Mouse (Mus musculus): ENCODE data around the gene Slc9b2. TPM values are rescaled to one million over a fixed set of nuclear protein-coding genes. Genes with fewer than 3 reads are reported as not detected.

The Slc9b2 gene
- polyA plus RNA-seq, 1 experiment = 0.29 TPM

GRCm38 (mm10) chr3:135347739-135348264 is 40.3 kb downstream of the Slc9b2 start, which contains the start of gene Slc9b1:
Gene Slc9b1, plus strand, starts transcription at chr3:135348029.
- H3K27me3 ChIP-seq (ENCODE audit: control insufficient read depth, insufficient read depth, insufficient read length) = no peaks in the 10 kb centered on the region
- H3K4me3 ChIP-seq = no peak within 1 kb of the TSS

DNA sequence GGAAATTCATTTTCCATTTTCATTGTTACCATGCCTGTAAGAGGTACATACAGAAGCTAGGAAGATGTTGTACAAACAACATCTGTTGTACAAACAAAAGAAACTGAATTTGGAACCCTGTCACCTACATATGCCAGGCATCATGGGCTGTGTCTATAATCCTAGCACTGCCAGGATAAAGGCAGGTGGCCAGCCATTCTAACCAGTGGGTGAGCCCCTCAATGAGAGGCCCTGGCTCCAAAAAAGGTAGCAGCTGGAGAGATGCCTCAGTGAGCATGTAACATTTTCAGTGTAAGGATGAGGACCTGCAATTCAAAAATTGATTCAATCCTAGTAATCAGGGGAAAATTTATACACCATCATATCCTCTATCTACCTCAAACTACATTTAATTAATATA is 41.5 kb downstream of the Slc9b2 start:
- Histone ChIP-seq H3K4me3 (no peak overlapping the region), H3K27me3 (ENCODE audit: control insufficient read depth, insufficient read depth, insufficient read length) (no peaks in the 10 kb centered on the region), H3K36me3 (ENCODE audit: control insufficient read depth, insufficient read depth) (no peaks in the 10 kb centered on the region), H3ac (ENCODE audit: control insufficient read depth, insufficient read length) (no peak overlapping the region), H3K79me2 (ENCODE audit: control insufficient read depth, insufficient read depth) (no peaks in the 10 kb centered on the region), H3K4me2 (ENCODE audit: low read depth) (no peak overlapping the region)
- TF ChIP-seq MAX (IDR thresholded peaks at IDR 0.05; ENCODE audit: low read depth) = no peak
- TF ChIP-seq TCF3 (IDR thresholded peaks at IDR 0.05; ENCODE audit: insufficient read length, low read depth) = no peak
- TF ChIP-seq E2F4 (IDR thresholded peaks at IDR 0.05; ENCODE audit: insufficient read depth) = no peak
- no peak for TF ChIP-seq TCF12 (IDR thresholded peaks at IDR 0.05; ENCODE audit: insufficient read depth, poor library complexity, severe bottlenecking)
- no peak for TF ChIP-seq MYOD1 (IDR thresholded peaks at IDR 0.05; ENCODE audit: control insufficient read depth in 1 of 3, insufficient read length in 2 of 3, low read depth in 2 of 3)
- no peak for TF ChIP-seq REST (IDR thresholded peaks at IDR 0.05; ENCODE audit: insufficient read depth, insufficient read length)
- TF ChIP-seq USF1 (IDR thresholded peaks at IDR 0.05; ENCODE audit: low read depth) = no peak

More at GRCm38 (mm10) chr3:135347739-135348264, 40.3 kb downstream of the Slc9b2 start, which contains the start of gene Slc9b1:
- no peaks in the 10 kb centered on the region for H3K36me3 ChIP-seq (ENCODE audit: control insufficient read depth, insufficient read depth)
- TF ChIP-seq E2F4 (IDR thresholded peaks at IDR 0.05; ENCODE audit: insufficient read depth) (no peak), USF1 (IDR thresholded peaks at IDR 0.05; ENCODE audit: low read depth) (no peak), SRF (IDR thresholded peaks at IDR 0.05; ENCODE audit: control insufficient read depth, insufficient read length, low read depth) (no peak), MAX (IDR thresholded peaks at IDR 0.05; ENCODE audit: low read depth) (no peak), TCF3 (IDR thresholded peaks at IDR 0.05; ENCODE audit: insufficient read length, low read depth) (no peak), POLR2A (IDR thresholded peaks at IDR 0.05; ENCODE audit: insufficient read length, low read depth) (no peak), CEBPB (IDR thresholded peaks at IDR 0.05; ENCODE audit: insufficient read depth, poor library complexity, severe bottlenecking) (no peak)
- H3K79me2 ChIP-seq (ENCODE audit: control insufficient read depth, insufficient read depth) = no peaks in the 10 kb centered on the region
- H3K4me2 ChIP-seq (ENCODE audit: low read depth) = no peak within 1 kb of the TSS
- H3ac ChIP-seq (ENCODE audit: control insufficient read depth, insufficient read length) = no peak within 1 kb of the TSS

- H3K79me2 ChIP-seq (ENCODE audit: control insufficient read depth, insufficient read depth) = no peaks in the 10 kb centered on the region
- no peak overlapping the region for H3K4me3 ChIP-seq
- H3K4me2 ChIP-seq (ENCODE audit: low read depth) = no peak overlapping the region
- no peak for TF ChIP-seq POLR2AphosphoS2 (IDR thresholded peaks at IDR 0.05; ENCODE audit: insufficient read length, low read depth)
- TF ChIP-seq TCF12 (IDR thresholded peaks at IDR 0.05; ENCODE audit: insufficient read depth, poor library complexity, severe bottlenecking) = no peak
- no peak for TF ChIP-seq E2F4 (IDR thresholded peaks at IDR 0.05; ENCODE audit: insufficient read depth)
- TF ChIP-seq MAX (IDR thresholded peaks at IDR 0.05; ENCODE audit: low read depth) = no peak
- no peak for TF ChIP-seq POLR2A (IDR thresholded peaks at IDR 0.05; ENCODE audit: insufficient read length, low read depth)
- TF ChIP-seq TCF3 (IDR thresholded peaks at IDR 0.05; ENCODE audit: insufficient read length, low read depth) = no peak
- no peak for TF ChIP-seq USF1 (IDR thresholded peaks at IDR 0.05; ENCODE audit: low read depth)
- TF ChIP-seq MYOD1 (IDR thresholded peaks at IDR 0.05; ENCODE audit: control insufficient read depth in 1 of 3, insufficient read length in 2 of 3, low read depth in 2 of 3) = no peak
- TF ChIP-seq SRF (IDR thresholded peaks at IDR 0.05; ENCODE audit: control insufficient read depth, insufficient read length, low read depth) = no peak
- TF ChIP-seq REST (IDR thresholded peaks at IDR 0.05; ENCODE audit: insufficient read depth, insufficient read length) = no peak
- no peak for TF ChIP-seq CEBPB (IDR thresholded peaks at IDR 0.05; ENCODE audit: insufficient read depth, poor library complexity, severe bottlenecking)
- no peak for TF ChIP-seq MYOG (IDR thresholded peaks at IDR 0.05; ENCODE audit: control insufficient read depth in 1 of 3, insufficient read depth in 1 of 3, insufficient read length in 2 of 3, low read depth in 2 of 3)
- no peaks in the 10 kb centered on the region for H3K27me3 ChIP-seq (ENCODE audit: control insufficient read depth, insufficient read depth, insufficient read length)
- H3ac ChIP-seq (ENCODE audit: control insufficient read depth, insufficient read length) = no peak overlapping the region
- H3K36me3 ChIP-seq (ENCODE audit: control insufficient read depth, insufficient read depth) = no peaks in the 10 kb centered on the region
These were observed 44.4 kb downstream of the Slc9b2 start for GRCm38 (mm10) chr3:135351857-135352256.

DNA sequence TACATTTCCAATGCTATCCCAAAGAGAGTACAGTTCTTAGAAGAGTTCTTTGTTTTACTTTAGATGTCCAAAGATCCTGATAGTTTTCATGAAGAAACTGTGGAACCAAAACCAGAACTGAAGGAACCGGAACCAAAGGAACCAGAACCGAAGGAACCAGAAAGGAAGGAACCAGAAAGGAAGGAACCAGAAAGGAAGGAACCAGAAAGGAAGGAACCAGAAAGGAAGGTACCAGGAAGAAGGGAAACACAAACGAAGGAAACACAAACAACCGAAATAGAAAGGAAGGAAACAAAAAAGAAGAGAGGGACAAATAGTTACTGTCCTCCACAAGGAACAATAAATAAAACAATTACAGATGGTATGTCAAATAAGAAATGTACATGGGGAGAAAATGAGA is 49.9 kb downstream of the Slc9b2 start:
- Histone ChIP-seq H3ac (ENCODE audit: control insufficient read depth, insufficient read length) (no peak overlapping the region), H3K4me2 (ENCODE audit: low read depth) (no peak overlapping the region), H3K27me3 (ENCODE audit: control insufficient read depth, insufficient read depth, insufficient read length) (no peaks in the 10 kb centered on the region), H3K79me2 (ENCODE audit: control insufficient read depth, insufficient read depth) (no peaks in the 10 kb centered on the region), H3K36me3 (ENCODE audit: control insufficient read depth, insufficient read depth) (no peaks in the 10 kb centered on the region), H3K4me3 (no peak overlapping the region)
- TF ChIP-seq REST (IDR thresholded peaks at IDR 0.05; ENCODE audit: insufficient read depth, insufficient read length) = no peak
- no peak for TF ChIP-seq MYOD1 (IDR thresholded peaks at IDR 0.05; ENCODE audit: control insufficient read depth in 1 of 3, insufficient read length in 2 of 3, low read depth in 2 of 3)
- TF ChIP-seq MYOG (IDR thresholded peaks at IDR 0.05; ENCODE audit: control insufficient read depth in 1 of 3, insufficient read depth in 1 of 3, insufficient read length in 2 of 3, low read depth in 2 of 3) = no peak
- no peak for TF ChIP-seq SRF (IDR thresholded peaks at IDR 0.05; ENCODE audit: control insufficient read depth, insufficient read length, low read depth)
- no peak for TF ChIP-seq USF1 (IDR thresholded peaks at IDR 0.05; ENCODE audit: low read depth)
- TF ChIP-seq POLR2A (IDR thresholded peaks at IDR 0.05; ENCODE audit: insufficient read length, low read depth) = no peak
- no peak for TF ChIP-seq CEBPB (IDR thresholded peaks at IDR 0.05; ENCODE audit: insufficient read depth, poor library complexity, severe bottlenecking)
- no peak for TF ChIP-seq MAX (IDR thresholded peaks at IDR 0.05; ENCODE audit: low read depth)
- TF ChIP-seq TCF3 (IDR thresholded peaks at IDR 0.05; ENCODE audit: insufficient read length, low read depth) = no peak
- no peak for TF ChIP-seq POLR2AphosphoS2 (IDR thresholded peaks at IDR 0.05; ENCODE audit: insufficient read length, low read depth)

DNA sequence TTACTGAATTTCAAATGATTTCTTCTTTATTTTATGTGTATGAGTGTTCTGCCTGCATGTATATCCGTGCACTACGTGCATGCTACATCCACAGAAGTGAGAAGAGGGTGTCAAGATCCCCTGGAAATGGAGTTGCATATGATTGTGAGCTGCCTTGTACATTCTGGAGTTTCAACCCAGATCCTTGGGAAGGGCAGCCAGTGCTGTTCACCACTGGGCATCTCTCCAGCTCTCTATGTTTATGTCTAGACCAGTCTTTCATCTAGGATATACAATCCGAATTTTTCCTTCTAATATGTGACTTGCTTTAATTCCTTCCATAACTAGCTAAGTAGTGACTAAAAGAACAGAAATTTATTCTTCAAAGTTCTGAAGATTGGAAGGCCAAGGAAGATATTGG is 68.3 kb downstream of the Slc9b2 start:
- no peak overlapping the region for H3ac ChIP-seq (ENCODE audit: control insufficient read depth, insufficient read length)
- H3K79me2 ChIP-seq (ENCODE audit: control insufficient read depth, insufficient read depth) = no peaks in the 10 kb centered on the region
- H3K36me3 ChIP-seq (ENCODE audit: control insufficient read depth, insufficient read depth) = no peaks in the 10 kb centered on the region
- H3K27me3 ChIP-seq (ENCODE audit: control insufficient read depth, insufficient read depth, insufficient read length) = no peaks in the 10 kb centered on the region
- H3K4me2 ChIP-seq (ENCODE audit: low read depth) = no peak overlapping the region
- no peak for TF ChIP-seq REST (IDR thresholded peaks at IDR 0.05; ENCODE audit: insufficient read depth, insufficient read length)
- TF ChIP-seq TCF3 (IDR thresholded peaks at IDR 0.05; ENCODE audit: insufficient read length, low read depth) = no peak
- H3K4me3 ChIP-seq = no peak overlapping the region
